Mouse (Mus musculus): ENCODE data around the gene Gm49486.
A peak's percentile ranks its signal among the peaks of the same experiment; 100 is the strongest.

Gm49486 gene

DNA sequence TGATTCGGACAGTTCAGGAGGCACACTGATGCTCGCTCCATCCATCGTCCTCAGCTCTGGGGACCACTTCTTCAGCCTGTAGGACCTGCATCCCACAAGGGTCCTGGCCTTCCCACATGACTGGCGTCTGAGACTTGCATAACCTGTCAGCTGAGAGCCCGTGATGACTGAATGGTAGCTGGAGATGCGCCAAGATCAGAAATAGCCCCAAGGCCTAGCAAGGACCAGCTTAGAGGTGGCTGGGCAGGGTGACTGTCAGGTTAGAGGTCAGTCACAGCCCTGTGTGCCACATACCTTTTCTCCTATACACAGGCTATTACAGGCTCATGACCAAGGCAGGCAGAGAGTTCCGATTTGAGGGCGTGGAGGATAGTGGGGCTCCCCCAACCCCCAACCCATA, 33.7 kb upstream of the Gm49486 start:
- Histone ChIP-seq H3K4me3 (replicated peaks; ENCODE audit: low read length) (no peak overlapping the region), H3K9me3 (ENCODE audit: low read length) (no peaks in the 10 kb centered on the region), H3K36me3 (ENCODE audit: insufficient read depth, low read length) (no peaks in the 10 kb centered on the region), H3K27me3 (ENCODE audit: insufficient read depth, low read length) (peaks cover 37% of the 10 kb centered on the region), H3K4me1 (replicated peaks; ENCODE audit: low read depth, low read length) (peaks cover 33% of the 10 kb centered on the region)
- TF ChIP-seq POU5F1 (IDR thresholded peaks at IDR 0.05; ENCODE audit: borderline replicate concordance, low read length) (no peak), NANOG (IDR thresholded peaks at IDR 0.05; ENCODE audit: borderline replicate concordance, low read length) (no peak), CTCF (conservative IDR thresholded peaks at IDR 0.05; ENCODE audit: low read length) (no peak)

GRCm38 (mm10) chr15:79199390-79199976, 29.7 kb upstream of the Gm49486 start:
- TF ChIP-seq CTCF (conservative IDR thresholded peaks at IDR 0.05; ENCODE audit: low read length) (no peak), POU5F1 (IDR thresholded peaks at IDR 0.05; ENCODE audit: borderline replicate concordance, low read length) (peak; percentile 95)

GRCm38 (mm10) chr15:79201491-79202150, 27.6 kb upstream of the Gm49486 start:
- H3K27me3 ChIP-seq (ENCODE audit: insufficient read depth, low read length), result peaks cover 61% of the 10 kb centered on the region
- TF ChIP-seq CTCF (conservative IDR thresholded peaks at IDR 0.05; ENCODE audit: low read length), result no peak
- no peak for TF ChIP-seq NANOG (IDR thresholded peaks at IDR 0.05; ENCODE audit: borderline replicate concordance, low read length)
- no peak for TF ChIP-seq POU5F1 (IDR thresholded peaks at IDR 0.05; ENCODE audit: borderline replicate concordance, low read length)
- H3K36me3 ChIP-seq (ENCODE audit: insufficient read depth, low read length), result no peaks in the 10 kb centered on the region
- no peaks in the 10 kb centered on the region for H3K9me3 ChIP-seq (ENCODE audit: low read length)
- H3K4me1 ChIP-seq (replicated peaks; ENCODE audit: low read depth, low read length), result peaks cover 35% of the 10 kb centered on the region
- no peak overlapping the region for H3K4me3 ChIP-seq (replicated peaks; ENCODE audit: low read length)

More at GRCm38 (mm10) chr15:79199390-79199976, 29.7 kb upstream of the Gm49486 start:
- peaks cover 60% of the 10 kb centered on the region for H3K27me3 ChIP-seq (ENCODE audit: insufficient read depth, low read length)
- no peaks in the 10 kb centered on the region for H3K9me3 ChIP-seq (ENCODE audit: low read length)
- no peaks in the 10 kb centered on the region for H3K36me3 ChIP-seq (ENCODE audit: insufficient read depth, low read length)
- no peak overlapping the region for H3K4me3 ChIP-seq (replicated peaks; ENCODE audit: low read length)
- peaks cover 28% of the 10 kb centered on the region for H3K4me1 ChIP-seq (replicated peaks; ENCODE audit: low read depth, low read length)

- H3K9me3 ChIP-seq (ENCODE audit: low read length), result no peaks in the 10 kb centered on the region
- TF ChIP-seq POU5F1 (IDR thresholded peaks at IDR 0.05; ENCODE audit: borderline replicate concordance, low read length), result no peak
- no peak for TF ChIP-seq NANOG (IDR thresholded peaks at IDR 0.05; ENCODE audit: borderline replicate concordance, low read length)
- TF ChIP-seq CTCF (conservative IDR thresholded peaks at IDR 0.05; ENCODE audit: low read length), result no peak
- peak overlapping the region; percentile 43 for H3K4me3 ChIP-seq (replicated peaks; ENCODE audit: low read length)
- H3K27me3 ChIP-seq (ENCODE audit: insufficient read depth, low read length), result peaks cover 61% of the 10 kb centered on the region
- H3K36me3 ChIP-seq (ENCODE audit: insufficient read depth, low read length), result no peaks in the 10 kb centered on the region
- peaks cover 43% of the 10 kb centered on the region for H3K4me1 ChIP-seq (replicated peaks; ENCODE audit: low read depth, low read length)
Observed at GRCm38 (mm10) chr15:79202575-79202974, 26.6 kb upstream of the Gm49486 start.

GRCm38 (mm10) chr15:79208211-79208610, 21.0 kb upstream of the Gm49486 start:
- TF ChIP-seq CTCF (conservative IDR thresholded peaks at IDR 0.05; ENCODE audit: low read length) (no peak), POU5F1 (IDR thresholded peaks at IDR 0.05; ENCODE audit: borderline replicate concordance, low read length) (no peak), NANOG (IDR thresholded peaks at IDR 0.05; ENCODE audit: borderline replicate concordance, low read length) (no peak)

DNA sequence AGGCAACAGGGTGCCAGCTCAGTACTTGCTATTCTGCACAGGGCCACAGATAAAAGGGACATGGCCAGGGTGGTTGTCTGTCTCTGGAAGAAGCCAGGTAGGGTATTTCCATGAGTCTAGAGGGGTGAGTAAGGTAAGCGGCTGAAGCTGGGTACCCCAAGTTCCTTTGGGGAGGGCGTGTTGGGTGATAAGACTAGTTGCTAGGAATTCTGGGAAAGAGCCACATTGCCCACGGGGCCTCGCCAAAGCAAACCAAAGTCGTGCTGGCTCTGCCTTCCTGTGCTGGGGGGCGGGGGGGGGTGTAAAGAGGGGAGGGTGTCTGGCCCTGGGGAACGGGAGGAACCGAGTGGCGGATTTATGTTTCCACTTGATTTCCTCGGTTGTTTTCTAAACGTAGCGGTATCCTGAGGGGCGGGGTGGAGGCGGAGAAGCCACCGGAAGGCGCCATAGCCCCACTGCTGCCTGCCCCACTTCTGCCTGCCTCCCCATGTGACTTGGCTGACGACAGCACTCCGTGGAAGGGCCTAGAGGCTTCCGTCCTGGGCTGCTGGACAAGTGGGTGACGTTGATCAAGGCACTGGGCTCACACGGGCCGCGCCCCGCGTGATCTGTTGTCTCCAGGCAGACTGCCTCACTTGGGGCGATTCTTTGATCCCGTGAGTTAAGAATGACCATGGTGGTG, 20.3 kb upstream of the Gm49486 start:
- Histone ChIP-seq H3K9me3 (ENCODE audit: low read length) (no peaks in the 10 kb centered on the region), H3K36me3 (ENCODE audit: insufficient read depth, low read length) (peaks cover 20% of the 10 kb centered on the region), H3K4me1 (replicated peaks; ENCODE audit: low read depth, low read length) (peaks cover 74% of the 10 kb centered on the region), H3K27me3 (ENCODE audit: insufficient read depth, low read length) (peaks cover 20% of the 10 kb centered on the region), H3K4me3 (replicated peaks; ENCODE audit: low read length) (peak overlapping the region; percentile 77)
- TF ChIP-seq CTCF (conservative IDR thresholded peaks at IDR 0.05; ENCODE audit: low read length), result no peak
- TF ChIP-seq POU5F1 (IDR thresholded peaks at IDR 0.05; ENCODE audit: borderline replicate concordance, low read length), result no peak

More at GRCm38 (mm10) chr15:79208211-79208610, 21.0 kb upstream of the Gm49486 start:
- no peaks in the 10 kb centered on the region for H3K9me3 ChIP-seq (ENCODE audit: low read length)
- peaks cover 24% of the 10 kb centered on the region for H3K27me3 ChIP-seq (ENCODE audit: insufficient read depth, low read length)
- no peak overlapping the region for H3K4me3 ChIP-seq (replicated peaks; ENCODE audit: low read length)
- H3K4me1 ChIP-seq (replicated peaks; ENCODE audit: low read depth, low read length), result peaks cover 67% of the 10 kb centered on the region
- H3K36me3 ChIP-seq (ENCODE audit: insufficient read depth, low read length), result peaks cover 17% of the 10 kb centered on the region

GRCm38 (mm10) chr15:79210357-79210756, 18.8 kb upstream of the Gm49486 start:
- Histone ChIP-seq H3K4me1 (replicated peaks; ENCODE audit: low read depth, low read length) (peaks cover 80% of the 10 kb centered on the region), H3K4me3 (replicated peaks; ENCODE audit: low read length) (peak overlapping the region; percentile 39; the same call in 1 of the 2 replicates), H3K36me3 (ENCODE audit: insufficient read depth, low read length) (peaks cover 34% of the 10 kb centered on the region), H3K9me3 (ENCODE audit: low read length) (no peaks in the 10 kb centered on the region), H3K27me3 (ENCODE audit: insufficient read depth, low read length) (peaks cover 6% of the 10 kb centered on the region)
- TF ChIP-seq CTCF (conservative IDR thresholded peaks at IDR 0.05; ENCODE audit: low read length) (no peak), NANOG (IDR thresholded peaks at IDR 0.05; ENCODE audit: borderline replicate concordance, low read length) (no peak), POU5F1 (IDR thresholded peaks at IDR 0.05; ENCODE audit: borderline replicate concordance, low read length) (no peak)

DNA sequence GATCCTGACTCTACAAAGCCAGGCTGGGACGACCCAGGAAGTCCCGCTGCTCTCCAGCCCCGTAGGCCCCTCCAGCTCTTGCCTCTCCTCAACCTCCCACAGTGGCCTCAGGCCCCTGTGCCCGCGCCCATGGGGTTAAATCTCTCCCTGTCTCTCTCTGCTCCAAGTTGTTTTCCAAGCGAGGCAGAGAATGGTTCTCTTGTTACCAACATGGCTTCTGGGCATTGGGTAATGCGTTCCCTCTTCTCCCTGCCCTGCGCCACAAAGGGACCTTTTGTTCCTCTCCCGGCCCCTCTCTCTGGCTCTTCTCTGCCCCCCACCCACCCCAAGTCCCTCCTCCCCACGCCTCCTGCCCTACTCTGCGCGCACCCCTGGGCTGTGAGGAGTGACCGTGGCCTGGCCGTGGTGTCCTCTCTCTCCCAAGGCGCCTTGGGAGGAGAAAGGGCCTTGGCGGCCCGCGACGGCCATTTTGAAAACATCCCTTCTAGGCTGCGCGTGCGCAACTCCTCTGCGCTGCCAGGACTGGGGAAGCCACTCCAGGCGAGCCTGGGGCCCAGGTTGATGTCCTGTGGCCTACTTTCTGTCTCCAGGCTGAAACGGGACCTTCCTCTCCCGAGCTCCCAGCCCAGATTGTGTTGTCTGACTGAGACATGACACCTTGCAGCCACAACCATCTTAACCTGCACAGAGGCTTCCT, 16.3 kb upstream of the Gm49486 start:
- Histone ChIP-seq H3K36me3 (ENCODE audit: insufficient read depth, low read length) (peaks cover 55% of the 10 kb centered on the region), H3K4me1 (replicated peaks; ENCODE audit: low read depth, low read length) (peaks cover 66% of the 10 kb centered on the region), H3K27me3 (ENCODE audit: insufficient read depth, low read length) (no peaks in the 10 kb centered on the region), H3K4me3 (replicated peaks; ENCODE audit: low read length) (peak overlapping the region; percentile 67), H3K9me3 (ENCODE audit: low read length) (no peaks in the 10 kb centered on the region)
- TF ChIP-seq NANOG (IDR thresholded peaks at IDR 0.05; ENCODE audit: borderline replicate concordance, low read length) (no peak), POU5F1 (IDR thresholded peaks at IDR 0.05; ENCODE audit: borderline replicate concordance, low read length) (no peak), CTCF (conservative IDR thresholded peaks at IDR 0.05; ENCODE audit: low read length) (no peak)

All from E14TG2a.4 (cell line).